20 mouse cellular contexts compared by ENCODE assay signal in the genomic region with DNA sequence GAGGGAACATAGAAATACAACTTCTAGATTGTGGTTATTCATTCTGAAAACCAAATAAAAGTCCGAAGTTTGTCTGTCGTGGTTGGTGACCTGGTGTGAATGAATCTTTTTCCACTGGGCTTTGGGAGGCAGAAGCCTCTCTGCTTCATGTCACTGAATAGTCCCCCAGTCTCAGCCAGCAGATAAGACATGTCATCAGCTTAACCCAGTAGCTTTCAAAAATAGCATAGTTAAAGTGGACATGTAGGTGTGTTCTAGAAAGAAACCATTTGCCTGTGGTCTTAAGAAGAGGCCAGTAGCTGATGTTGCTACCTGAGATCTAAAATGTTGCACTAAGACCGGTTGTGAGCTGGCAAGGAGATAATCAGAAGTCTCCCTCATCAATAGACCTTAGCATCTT.
DNase-seq lines count a peak whose midpoint lies in the region; ATAC-seq lines count a peak whose summit lies in the region.
"Had no signal": no experiment of that assay in that cellular context is flagged by ENCODE, and none has a peak within 500 bp of the region (broad histone marks: within the 10 kb centered on the region; RNA-seq: fewer than 3 reads in every experiment).

No protein-coding gene starts in this region.

- no peak for DNase-seq in embryonic facial prominence, embryonic 14.5 days (ENCODE audit: low spot score)
- no peak for DNase-seq in embryonic facial prominence, embryonic 10.5 days (ENCODE audit: low spot score)
- DNase-seq in heart, postnatal 25 days (ENCODE audit: low spot score): no peak
- DNase-seq in midbrain, embryonic 10.5 days (ENCODE audit: low spot score): no peak
- DNase-seq in urinary bladder, postnatal 25 days (ENCODE audit: low spot score): no peak
- DNase-seq: adrenal gland, adult 8-10 months; cerebellum, adult 9-11 months; kidney, adult 9 months; retina, postnatal 1 day; right cerebral cortex, postnatal 4 days; thymus, adult 18-20 months had no signal

- no peak overlapping the region for H3K4me3 ChIP-seq in embryonic facial prominence, embryonic 14.5 days (ENCODE audit: low read depth, low read length)
- no peak overlapping the region for H3K4me3 ChIP-seq in embryonic facial prominence, embryonic 10.5 days
- H3K4me3 ChIP-seq in heart, embryonic 13.5 days: peak overlapping the region; percentile 63
- H3K4me3 ChIP-seq in midbrain, embryonic 10.5 days: no peak overlapping the region
- no peak overlapping the region for H3K4me3 ChIP-seq in midbrain, embryonic 16.5 days (ENCODE audit: low read depth, low read length)
- no peak overlapping the region for H3K4me3 ChIP-seq in stomach, embryonic 16.5 days (replicated peaks; ENCODE audit: low read length)
- H3K4me3 ChIP-seq: hindbrain, embryonic 12.5 days; midbrain, embryonic 15.5 days had no signal

- H3K9ac ChIP-seq in embryonic facial prominence, embryonic 14.5 days (ENCODE audit: low read depth, low read length): no peak overlapping the region
- H3K9ac ChIP-seq in heart, embryonic 13.5 days: peak overlapping the region; percentile 88
- no peak overlapping the region for H3K9ac ChIP-seq in midbrain, embryonic 16.5 days (ENCODE audit: low read depth, low read length)
- no peak overlapping the region for H3K9ac ChIP-seq in stomach, embryonic 16.5 days (ENCODE audit: low read length)
- H3K9ac ChIP-seq: embryonic facial prominence, embryonic 15.5 days; hindbrain, embryonic 12.5 days; midbrain, embryonic 15.5 days had no signal

- no peaks in the 10 kb centered on the region for H3K36me3 ChIP-seq in embryonic facial prominence, embryonic 14.5 days (ENCODE audit: control insufficient read depth, insufficient read depth, low read length)
- H3K36me3 ChIP-seq in embryonic facial prominence, embryonic 10.5 days (replicated peaks): no peaks in the 10 kb centered on the region
- H3K36me3 ChIP-seq in heart, embryonic 13.5 days: peaks cover 15% of the 10 kb centered on the region
- peaks cover 17% of the 10 kb centered on the region for H3K36me3 ChIP-seq in midbrain, embryonic 10.5 days
- no peaks in the 10 kb centered on the region for H3K36me3 ChIP-seq in midbrain, embryonic 16.5 days (ENCODE audit: control insufficient read depth, insufficient read depth, low read length)
- no peaks in the 10 kb centered on the region for H3K36me3 ChIP-seq in stomach, embryonic 16.5 days (ENCODE audit: control insufficient read depth, insufficient read depth, low read length)
- H3K36me3 ChIP-seq: embryonic facial prominence, embryonic 15.5 days; hindbrain, embryonic 12.5 days; midbrain, embryonic 15.5 days had no signal

- WGBS in embryonic facial prominence, embryonic 14.5 days: 74% methylated on average over 3 of the region's 3 CpGs
- WGBS in embryonic facial prominence, embryonic 10.5 days: 69% methylated on average over 3 of the region's 3 CpGs
- 13% methylated on average over 3 of the region's 3 CpGs for WGBS in heart, embryonic 13.5 days
- WGBS in midbrain, embryonic 10.5 days: 64% methylated on average over 3 of the region's 3 CpGs
- 69% methylated on average over 3 of the region's 3 CpGs for WGBS in midbrain, embryonic 16.5 days
- WGBS in stomach, embryonic 16.5 days: 67% methylated on average over 3 of the region's 3 CpGs

- no peaks in the 10 kb centered on the region for H3K27me3 ChIP-seq in embryonic facial prominence, embryonic 14.5 days (replicated peaks; ENCODE audit: control insufficient read depth, insufficient read depth, low read length)
- no peaks in the 10 kb centered on the region for H3K27me3 ChIP-seq in embryonic facial prominence, embryonic 10.5 days (replicated peaks; ENCODE audit: low read depth, poor library complexity, severe bottlenecking)
- H3K27me3 ChIP-seq in heart, embryonic 13.5 days (replicated peaks): no peaks in the 10 kb centered on the region
- no peaks in the 10 kb centered on the region for H3K27me3 ChIP-seq in midbrain, embryonic 10.5 days (ENCODE audit: low read depth, poor library complexity, severe bottlenecking)
- H3K27me3 ChIP-seq in midbrain, embryonic 16.5 days (ENCODE audit: control insufficient read depth, insufficient read depth, low read depth, low read length): no peaks in the 10 kb centered on the region
- no peaks in the 10 kb centered on the region for H3K27me3 ChIP-seq in stomach, embryonic 16.5 days (ENCODE audit: control insufficient read depth, insufficient read depth, low read length)
- H3K27me3 ChIP-seq: embryonic facial prominence, embryonic 15.5 days; hindbrain, embryonic 12.5 days; midbrain, embryonic 15.5 days; Patski had no signal

- peaks cover 5% of the 10 kb centered on the region; the same call in 1 of the 2 replicates for H3K4me1 ChIP-seq in embryonic facial prominence, embryonic 14.5 days (ENCODE audit: control insufficient read depth, insufficient read depth, low read length)
- H3K4me1 ChIP-seq in embryonic facial prominence, embryonic 10.5 days: peaks cover 56% of the 10 kb centered on the region
- H3K4me1 ChIP-seq in heart, embryonic 13.5 days: peaks cover 39% of the 10 kb centered on the region
- H3K4me1 ChIP-seq in midbrain, embryonic 10.5 days: peaks cover 65% of the 10 kb centered on the region
- H3K4me1 ChIP-seq in midbrain, embryonic 16.5 days (ENCODE audit: control insufficient read depth, insufficient read depth, low read length): peaks cover 8% of the 10 kb centered on the region
- H3K4me1 ChIP-seq in stomach, embryonic 16.5 days (ENCODE audit: control insufficient read depth, insufficient read depth, low read length): peaks cover 12% of the 10 kb centered on the region
- H3K4me1 ChIP-seq: embryonic facial prominence, embryonic 15.5 days had no signal

- no peak for ATAC-seq in embryonic facial prominence, embryonic 14.5 days (ENCODE audit: low read depth)
- ATAC-seq in heart, embryonic 13.5 days (ENCODE audit: extremely low read depth, insufficient number of reproducible peaks, low FRiP score, low TSS enrichment): no peak; the same call in 1 of the 2 replicates
- no peak for ATAC-seq in midbrain, embryonic 16.5 days
- ATAC-seq in stomach, embryonic 16.5 days (ENCODE audit: insufficient read depth, low FRiP score): no peak
- ATAC-seq: CD4-positive, CD25-positive, alpha-beta regulatory T cell, adult 4 months; forebrain, embryonic 16.5 days; midbrain, embryonic 15.5 days; Patski had no signal

- intact Hi-C loops in heart, postnatal 25 days (cut with DNase I): no loop called here

- H3K4me2 ChIP-seq in embryonic facial prominence, embryonic 14.5 days (ENCODE audit: low read depth, low read length): peak overlapping the region; percentile 42; the same call in 1 of the 2 replicates
- H3K4me2 ChIP-seq in heart, embryonic 13.5 days: peak overlapping the region; percentile 74
- no peak overlapping the region for H3K4me2 ChIP-seq in midbrain, embryonic 16.5 days (ENCODE audit: low read length)
- peak overlapping the region; percentile 46; the same call in 1 of the 2 replicates for H3K4me2 ChIP-seq in stomach, embryonic 16.5 days (ENCODE audit: low read depth, low read length)
- H3K4me2 ChIP-seq: midbrain, embryonic 15.5 days had no signal

- H3K9me3 ChIP-seq in embryonic facial prominence, embryonic 14.5 days (ENCODE audit: control insufficient read depth, low read length): no peaks in the 10 kb centered on the region
- H3K9me3 ChIP-seq in embryonic facial prominence, embryonic 10.5 days: no peaks in the 10 kb centered on the region
- H3K9me3 ChIP-seq in heart, embryonic 13.5 days: no peaks in the 10 kb centered on the region
- H3K9me3 ChIP-seq in midbrain, embryonic 10.5 days (replicated peaks): no peaks in the 10 kb centered on the region
- H3K9me3 ChIP-seq in midbrain, embryonic 16.5 days (replicated peaks; ENCODE audit: control insufficient read depth, low read length, poor library complexity, severe bottlenecking): no peaks in the 10 kb centered on the region
- no peaks in the 10 kb centered on the region for H3K9me3 ChIP-seq in stomach, embryonic 16.5 days (replicated peaks; ENCODE audit: control insufficient read depth, low read length)
- H3K9me3 ChIP-seq: embryonic facial prominence, embryonic 15.5 days; hindbrain, embryonic 12.5 days; midbrain, embryonic 15.5 days had no signal

- no peak overlapping the region for H3K27ac ChIP-seq in embryonic facial prominence, embryonic 14.5 days (replicated peaks; ENCODE audit: low read depth, low read length)
- no peak overlapping the region for H3K27ac ChIP-seq in embryonic facial prominence, embryonic 10.5 days (replicated peaks)
- peak overlapping the region; percentile 99 for H3K27ac ChIP-seq in heart, embryonic 13.5 days (replicated peaks)
- 0 out of 2 replicates have a peak overlapping the region, but pooled peaks have one; percentile 53 for H3K27ac ChIP-seq in midbrain, embryonic 10.5 days (replicated peaks)
- no peak overlapping the region for H3K27ac ChIP-seq in midbrain, embryonic 16.5 days (ENCODE audit: low read length)
- H3K27ac ChIP-seq in stomach, embryonic 16.5 days (ENCODE audit: low read length): no peak overlapping the region; the same call in none of the 2 replicates
- H3K27ac ChIP-seq: midbrain, embryonic 15.5 days had no signal

Comparison
In these comparisons a context has a peak if more than half of its experiments do, and no peak if none do; other contexts are left out.
1. H3K27ac ChIP-seq: peak in heart, embryonic 13.5 days (single experiment) and midbrain, embryonic 10.5 days (single experiment); none in embryonic facial prominence, embryonic 14.5 days (single experiment), embryonic facial prominence, embryonic 10.5 days (single experiment), midbrain, embryonic 16.5 days (single experiment) and stomach, embryonic 16.5 days (single experiment).